Mouse (Mus musculus) heart, postnatal 0 days (tissue): ENCODE measurements around the gene Wdr63. TPM values are rescaled to one million over a fixed set of nuclear protein-coding genes. Genes with fewer than 3 reads are reported as not detected.

Source experiments
- ATAC-seq: fragments of 200-750 bp; cut with Nextera tagmentation; 2 replicates; pipeline ENCODE4 v1.8.0; 2017; ENCODE audit warnings: low read depth, moderate number of reproducible peaks, moderate library complexity; ENCODE audit not compliant: insufficient read depth
- DNase-seq: peaks from one replicate; pipeline ENCODE4 v3.0.0-alpha.2; 2016; ENCODE audit warnings: low spot score
- H3K27ac ChIP-seq: fragments of 300-500 bp; sonication (generic); 2 replicates; pipeline ENCODE4 v1.5.1; 2014; ENCODE audit warnings: low read depth, mild to moderate bottlenecking
- H3K27me3 ChIP-seq: fragments of 300-500 bp; sonication (generic); 2 replicates; pipeline ENCODE4 v1.6.1; 2014; ENCODE audit warnings: low read length, mixed read lengths; ENCODE audit not compliant: control insufficient read depth, insufficient read depth
- H3K36me3 ChIP-seq: fragments of 300-500 bp; sonication (generic); replicated peaks from 2 replicates; pipeline ENCODE4 v1.6.1; 2014; ENCODE audit warnings: low read length, mixed read lengths; ENCODE audit not compliant: control insufficient read depth, insufficient read depth
- H3K4me1 ChIP-seq: fragments of 300-500 bp; sonication (generic); 2 replicates; pipeline ENCODE4 v1.6.1; 2014; ENCODE audit warnings: antibody characterized with exemption; ENCODE audit not compliant: control insufficient read depth, insufficient read depth
- H3K4me2 ChIP-seq: fragments of 300-500 bp; sonication (generic); 2 replicates; pipeline ENCODE4 v1.6.1; 2014; ENCODE audit warnings: low read depth, mild to moderate bottlenecking, low read length, moderate library complexity
- H3K4me3 ChIP-seq: fragments of 300-500 bp; sonication (generic); 2 replicates; pipeline ENCODE4 v1.5.1; 2014; ENCODE audit warnings: low read depth, low read length
- H3K9ac ChIP-seq: fragments of 300-500 bp; sonication (generic); replicated peaks from 2 replicates; pipeline ENCODE4 v1.6.1; 2014; ENCODE audit warnings: low read depth, low read length, mixed read lengths
- H3K9me3 ChIP-seq: fragments of 300-500 bp; sonication (generic); replicated peaks from 2 replicates; pipeline ENCODE4 v1.6.1; 2016; ENCODE audit warnings: low read length; ENCODE audit not compliant: control insufficient read depth
- CTCF ChIP-seq: IDR thresholded peaks from 2 replicates; pipeline ENCODE4 v1.5.1; 2016; ENCODE audit warnings: antibody characterized with exemption, control low read depth, low read depth
- EP300 ChIP-seq: IDR thresholded peaks from 2 replicates; pipeline ENCODE4 v1.6.1; 2016; ENCODE audit warnings: antibody characterized with exemption, low read depth
- WGBS: fragments of 180-500 bp; shearing (Covaris S2); extraction: QIAGEN DNeasy Blood & Tissue Kit; methylation state at CpG from one replicate; pipeline ENCODE4 v1.1.7; 2014; 5-methylcytosine and 5-hydroxymethylcytosine counted together
- polyA plus RNA-seq: library from polyadenylated mRNA; unstranded; fragments of >200 nt; fragmentation: Nextera tagmentation; extraction: Ambion mirVana; gene quantifications from 2 replicates; pipeline ENCODE4 v1.2.1, GENCODE M21; 2015
- total RNA-seq: library from RNA; depleted of rRNA; stranded (reverse); fragments of >200 nt; gene quantifications from 2 replicates; pipeline ENCODE4 v1.2.3, GENCODE M21; 2014; ENCODE audit warnings: low replicate concordance

Wdr63 gene
- total and polyA plus RNA-seq, 2 experiments from 2014 or later: not detected

- 53% methylated on average over 11 of the region's 11 CpGs for WGBS
- Histone ChIP-seq H3K4me1 (peaks cover 3% of the 10 kb centered on the region; the same call in 1 of the 2 replicates), H3K9ac (no peak overlapping the region), H3K36me3 (no peaks in the 10 kb centered on the region), H3K27me3 (no peaks in the 10 kb centered on the region), H3K4me2 (peak overlapping the region; percentile 18; the same call in 1 of the 2 replicates), H3K27ac (peak overlapping the region; percentile 84), H3K9me3 (no peaks in the 10 kb centered on the region), H3K4me3 (no peak overlapping the region)
- DNase-seq: peak; percentile 88
- peak; percentile 13; the same call in 1 of the 2 replicates for TF ChIP-seq CTCF
- TF ChIP-seq EP300: peak; percentile 56; the same call in 1 of the 2 replicates
- ATAC-seq: peak; percentile 78
Observed at GRCm38 (mm10) chr3:146041382-146041781, 66.5 kb downstream of the Wdr63 start.

- TF ChIP-seq EP300: no peak
- no peak for TF ChIP-seq CTCF
- no peak overlapping the region for H3K9ac ChIP-seq
- peaks cover 3% of the 10 kb centered on the region; the same call in 1 of the 2 replicates for H3K4me1 ChIP-seq
- no peaks in the 10 kb centered on the region for H3K27me3 ChIP-seq
- no peaks in the 10 kb centered on the region for H3K9me3 ChIP-seq
- H3K36me3 ChIP-seq: no peaks in the 10 kb centered on the region
- no peak overlapping the region for H3K4me3 ChIP-seq
- 69% methylated on average over 12 of the region's 12 CpGs for WGBS
- DNase-seq (no peak), ATAC-seq (no peak)
- H3K4me2 ChIP-seq: no peak overlapping the region
- no peak overlapping the region for H3K27ac ChIP-seq
Observed at GRCm38 (mm10) chr3:146039132-146039903, 68.6 kb downstream of the Wdr63 start.

- 41% methylated on average over 15 of the region's 15 CpGs for WGBS
- Histone ChIP-seq H3K4me2 (no peak overlapping the region), H3K27ac (no peak overlapping the region), H3K4me3 (no peak overlapping the region), H3K9me3 (0 out of 2 replicates have a peak, but pooled peaks cover 3% of the 10 kb centered on the region), H3K4me1 (peaks cover 3% of the 10 kb centered on the region; the same call in 1 of the 2 replicates), H3K9ac (no peak overlapping the region), H3K27me3 (no peaks in the 10 kb centered on the region), H3K36me3 (no peaks in the 10 kb centered on the region)
- TF ChIP-seq EP300 (no peak), CTCF (no peak)
- no peak for ATAC-seq
- DNase-seq: no peak
Observed at GRCm38 (mm10) chr3:146037906-146038305, 70.0 kb downstream of the Wdr63 start.

- TF ChIP-seq CTCF: no peak
- no peak for TF ChIP-seq EP300
- Histone ChIP-seq H3K9ac (no peak overlapping the region), H3K4me1 (peaks cover 6% of the 10 kb centered on the region; the same call in 1 of the 2 replicates), H3K9me3 (0 out of 2 replicates have a peak, but pooled peaks cover 4% of the 10 kb centered on the region), H3K36me3 (no peaks in the 10 kb centered on the region), H3K27ac (no peak overlapping the region), H3K4me2 (no peak overlapping the region), H3K27me3 (no peaks in the 10 kb centered on the region), H3K4me3 (no peak overlapping the region)
- ATAC-seq (no peak), DNase-seq (no peak)
- 87% methylated on average over 5 of the region's 5 CpGs for WGBS
Observed at GRCm38 (mm10) chr3:146032976-146033375, 75.0 kb downstream of the Wdr63 start.

- H3K27ac ChIP-seq: no peak overlapping the region
- no peak overlapping the region for H3K9ac ChIP-seq
Observed at GRCm38 (mm10) chr3:146030255-146030836, 77.6 kb downstream of the Wdr63 start.

More at GRCm38 (mm10) chr3:146030255-146030836, 77.6 kb downstream of the Wdr63 start:
- Histone ChIP-seq H3K4me1 (peaks cover 12% of the 10 kb centered on the region; the same call in 1 of the 2 replicates), H3K36me3 (no peaks in the 10 kb centered on the region), H3K9me3 (0 out of 2 replicates have a peak, but pooled peaks cover 4% of the 10 kb centered on the region), H3K27me3 (no peaks in the 10 kb centered on the region), H3K4me3 (no peak overlapping the region), H3K4me2 (no peak overlapping the region)
- 18% methylated on average over 5 of the region's 5 CpGs for WGBS
- TF ChIP-seq CTCF (no peak), EP300 (no peak)
- ATAC-seq (no peak), DNase-seq (no peak)
